Mouse (Mus musculus) erythroblast, embryonic 14.5 days (primary cell): ENCODE measurements around the gene Rnft2. TPM values are rescaled to one million over a fixed set of nuclear protein-coding genes. Genes with fewer than 3 reads are reported as not detected.
A peak's percentile ranks its signal among the peaks of the same experiment; 100 is the strongest.

Source experiments
- H3K27me3 ChIP-seq: 2 replicates; pipeline ENCODE4 v1.6.1; 2012; ENCODE audit warnings: inconsistent platforms; ENCODE audit not compliant: control insufficient read depth
- H3K36me3 ChIP-seq: 2 replicates; pipeline ENCODE4 v1.6.1; 2012; ENCODE audit warnings: mild to moderate bottlenecking, inconsistent platforms; ENCODE audit not compliant: control insufficient read depth
- H3K4me1 ChIP-seq: 2 replicates; pipeline ENCODE4 v1.6.1; 2012; ENCODE audit warnings: inconsistent platforms; ENCODE audit not compliant: control insufficient read depth
- H3K4me3 ChIP-seq: replicated peaks from 2 replicates; pipeline ENCODE3; 2012; ENCODE audit warnings: moderate library complexity, mild to moderate bottlenecking, inconsistent platforms
- H3K9me3 ChIP-seq: 2 replicates; pipeline ENCODE4 v1.6.1; 2012; ENCODE audit warnings: low read length, inconsistent platforms, mixed read lengths; ENCODE audit not compliant: control insufficient read depth
- GATA1 ChIP-seq: IDR thresholded peaks from 2 replicates; pipeline ENCODE4 v1.6.1; 2012; ENCODE audit warnings: low read length, inconsistent platforms, mixed read lengths
- TAL1 ChIP-seq: IDR thresholded peaks from 3 replicates; pipeline ENCODE4 v1.6.1; 2012; ENCODE audit warnings: low read length, inconsistent platforms, mixed read lengths
- polyA plus RNA-seq: library from polyadenylated mRNA; stranded (reverse); fragments of >175 nt; gene quantifications from 2 replicates; pipeline ENCODE4 v1.2.3, GENCODE M21; 2012

Gene Rnft2
- polyA plus RNA-seq, 1 experiment = not detected

DNA sequence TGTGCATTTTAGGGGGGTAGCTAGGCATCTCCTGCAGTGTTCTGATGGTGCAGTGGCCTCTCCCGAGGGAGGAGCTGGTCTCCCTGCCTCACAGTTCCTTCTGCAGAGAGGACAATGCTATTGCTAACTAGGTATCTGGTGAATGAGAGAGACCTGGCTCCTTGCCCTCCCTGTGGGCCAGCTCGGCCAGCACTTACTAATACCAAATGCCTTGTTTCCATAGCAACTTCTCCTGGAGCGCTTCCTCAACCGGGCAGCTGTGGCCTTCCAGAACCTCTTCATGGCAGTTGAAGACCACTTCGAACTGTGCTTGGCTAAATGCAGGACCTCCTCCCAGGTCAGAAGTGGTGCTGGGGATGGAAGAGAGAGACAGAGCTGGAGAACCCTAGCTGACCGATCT lies 14.2 kb upstream of the Rnft2 start:
- H3K4me3 ChIP-seq = no peak overlapping the region
- TF ChIP-seq GATA1 = no peak
- TF ChIP-seq TAL1 = no peak
- H3K4me1 ChIP-seq = no peaks in the 10 kb centered on the region
- H3K36me3 ChIP-seq = peaks cover 18% of the 10 kb centered on the region
- H3K27me3 ChIP-seq = no peaks in the 10 kb centered on the region
- H3K9me3 ChIP-seq = no peaks in the 10 kb centered on the region

DNA sequence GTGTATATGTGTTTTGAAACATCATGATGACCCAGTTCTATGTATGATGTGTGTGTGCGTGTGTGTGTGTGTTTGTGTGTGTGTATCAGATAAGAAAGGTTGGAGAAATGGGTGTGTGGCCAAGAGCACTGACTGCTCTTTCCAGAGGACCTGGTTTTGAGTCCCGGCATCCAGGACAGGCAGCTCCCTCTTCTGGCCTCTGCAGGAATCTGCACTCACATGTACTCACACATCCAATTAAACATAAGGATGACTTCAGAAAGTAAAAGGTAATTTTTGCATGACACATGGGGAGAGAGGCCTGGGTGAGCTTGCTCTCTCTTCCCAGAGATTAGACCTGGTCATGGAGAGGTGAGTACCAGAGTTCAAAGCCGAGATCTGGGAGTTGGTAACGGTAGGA lies 12.1 kb upstream of the Rnft2 start:
- Histone ChIP-seq H3K9me3 (no peaks in the 10 kb centered on the region), H3K4me3 (no peak overlapping the region), H3K36me3 (peaks cover 14% of the 10 kb centered on the region), H3K27me3 (no peaks in the 10 kb centered on the region), H3K4me1 (no peaks in the 10 kb centered on the region)
- TF ChIP-seq GATA1 = no peak
- no peak for TF ChIP-seq TAL1

DNA sequence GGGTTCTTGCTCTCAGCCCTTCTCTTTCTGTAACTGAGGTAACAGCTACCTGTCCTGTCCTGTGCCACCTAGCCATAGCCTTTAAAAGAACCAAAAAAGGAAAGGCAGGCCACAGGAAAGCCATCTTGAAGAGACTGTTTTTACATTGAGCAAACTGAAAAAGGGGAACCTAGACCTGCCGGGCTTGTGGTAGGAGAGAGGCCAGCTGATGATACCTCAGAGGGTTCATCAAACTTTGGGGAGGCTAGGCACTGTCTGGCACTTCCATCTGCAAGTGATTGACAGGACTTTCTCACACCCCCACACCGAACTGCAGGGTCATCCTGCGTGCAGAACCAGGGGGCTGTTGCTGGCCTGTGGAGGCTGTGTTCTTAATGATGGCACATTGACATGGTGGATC lies 8.6 kb upstream of the Rnft2 start:
- Histone ChIP-seq H3K4me3 (no peak overlapping the region), H3K27me3 (no peaks in the 10 kb centered on the region), H3K36me3 (peaks cover 5% of the 10 kb centered on the region; the same call in 1 of the 2 replicates), H3K9me3 (no peaks in the 10 kb centered on the region), H3K4me1 (no peaks in the 10 kb centered on the region)
- TF ChIP-seq GATA1 (no peak), TAL1 (no peak)

DNA sequence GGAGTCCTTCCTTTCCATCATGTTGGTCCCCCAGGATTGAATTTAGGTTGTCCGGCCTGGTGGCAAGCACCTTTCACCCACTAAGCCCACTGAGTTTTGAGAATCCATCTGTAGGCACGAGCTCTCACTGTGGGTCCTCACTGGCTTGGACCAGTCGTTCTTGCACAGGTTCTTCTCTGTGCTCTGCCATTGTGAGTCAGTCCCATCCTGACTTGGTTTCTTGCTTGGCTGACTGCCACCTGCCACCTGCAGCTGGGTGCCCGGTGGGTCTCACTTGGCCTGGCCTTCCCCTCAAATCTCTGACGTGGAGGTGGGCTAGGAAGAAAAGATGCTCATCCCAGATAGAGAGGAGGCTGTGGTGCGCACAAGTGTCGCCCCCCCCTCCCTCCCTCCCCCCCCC lies 6.1 kb upstream of the Rnft2 start:
- Histone ChIP-seq H3K9me3 (no peaks in the 10 kb centered on the region), H3K36me3 (no peaks in the 10 kb centered on the region)
- no peak for TF ChIP-seq TAL1
- no peak for TF ChIP-seq GATA1

DNA sequence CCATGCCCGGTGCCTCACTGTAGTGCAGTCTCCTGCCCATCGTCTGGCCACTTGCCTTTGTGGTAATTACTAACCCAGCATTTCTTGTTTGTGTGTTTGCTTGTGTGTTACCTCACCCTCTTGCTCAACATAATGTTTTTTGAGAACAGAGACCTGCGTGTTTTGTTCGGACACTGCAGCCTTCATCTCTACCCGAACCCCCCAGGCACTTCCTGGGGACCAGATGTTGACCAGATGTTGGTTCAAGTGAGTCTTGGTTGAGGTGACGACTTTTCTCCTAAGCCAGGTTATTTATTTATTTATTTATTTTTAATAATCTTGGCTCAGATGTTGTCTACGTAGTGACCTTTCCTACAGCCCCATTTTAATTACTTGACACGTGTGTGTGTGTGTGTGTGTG lies 2.5 kb upstream of the Rnft2 start:
- Histone ChIP-seq H3K27me3 (no peaks in the 10 kb centered on the region), H3K4me1 (peaks cover 21% of the 10 kb centered on the region), H3K36me3 (no peaks in the 10 kb centered on the region), H3K4me3 (no peak overlapping the region), H3K9me3 (no peaks in the 10 kb centered on the region)
- no peak for TF ChIP-seq GATA1
- TF ChIP-seq TAL1 = no peak

More for the DNA sequence above, 6.1 kb upstream of the Rnft2 start:
- peaks cover 2% of the 10 kb centered on the region for H3K4me1 ChIP-seq
- no peaks in the 10 kb centered on the region for H3K27me3 ChIP-seq
- no peak overlapping the region for H3K4me3 ChIP-seq

DNA sequence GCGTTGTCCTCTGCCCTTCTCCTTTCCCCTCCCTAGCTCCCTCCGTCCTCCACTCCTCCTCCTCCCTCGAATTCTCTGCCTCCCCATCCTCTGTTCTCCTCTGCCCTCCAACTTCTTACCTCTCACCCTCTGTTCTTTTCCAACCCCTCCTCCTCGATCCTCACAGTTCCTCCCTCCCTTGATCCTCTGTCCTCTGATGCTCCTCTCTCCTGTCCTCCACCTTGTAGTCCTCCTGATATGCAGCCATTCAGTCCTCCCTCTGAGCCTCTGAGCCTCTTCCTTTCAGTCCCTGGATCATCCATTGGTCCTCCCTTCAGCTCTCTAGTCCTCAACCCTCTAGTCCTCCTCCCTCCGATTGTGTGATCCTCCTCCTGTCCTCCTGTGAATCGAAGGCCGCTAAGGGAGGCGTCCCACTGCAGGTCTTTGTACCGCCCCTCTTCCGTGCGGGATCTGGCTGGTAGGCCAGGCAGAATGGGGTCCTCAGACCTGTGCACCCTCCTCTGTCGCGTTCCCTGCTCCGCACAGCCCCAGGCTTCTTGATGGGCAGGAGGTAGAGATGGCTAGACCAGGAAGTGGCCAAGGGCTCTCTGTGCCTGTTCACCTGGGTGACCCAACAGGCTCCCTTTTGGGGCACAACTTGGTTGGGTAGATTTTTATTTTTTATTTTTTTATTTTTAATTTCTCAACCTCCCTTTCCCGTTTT lies 841 bp upstream of the Rnft2 start:
- TF ChIP-seq GATA1 = no peak
- no peak for TF ChIP-seq TAL1
- Histone ChIP-seq H3K27me3 (no peaks in the 10 kb centered on the region), H3K4me1 (peaks cover 21% of the 10 kb centered on the region), H3K36me3 (no peaks in the 10 kb centered on the region), H3K9me3 (no peaks in the 10 kb centered on the region), H3K4me3 (peak overlapping the region; percentile 74)

DNA sequence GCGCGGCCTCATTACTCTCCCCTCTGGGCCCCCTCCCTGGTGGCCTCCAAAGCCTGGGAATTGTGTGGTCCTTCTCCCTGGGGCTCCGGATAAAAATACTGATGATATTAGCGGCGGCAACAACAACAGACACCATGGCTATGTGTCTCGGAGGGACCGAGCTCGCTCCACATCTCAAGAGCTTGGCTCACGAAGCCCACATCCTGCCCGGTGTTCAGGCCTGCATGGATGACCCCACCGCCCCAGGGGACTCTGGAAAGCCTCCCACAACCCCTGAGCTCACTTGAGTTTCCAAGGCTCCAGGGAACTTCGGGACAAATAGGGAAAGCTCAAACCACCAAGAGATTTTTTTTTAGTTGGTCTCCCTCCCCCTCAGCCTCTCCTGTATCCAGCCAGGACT lies 5.2 kb downstream of the Rnft2 start:
- H3K4me1 ChIP-seq = peaks cover 5% of the 10 kb centered on the region

DNA sequence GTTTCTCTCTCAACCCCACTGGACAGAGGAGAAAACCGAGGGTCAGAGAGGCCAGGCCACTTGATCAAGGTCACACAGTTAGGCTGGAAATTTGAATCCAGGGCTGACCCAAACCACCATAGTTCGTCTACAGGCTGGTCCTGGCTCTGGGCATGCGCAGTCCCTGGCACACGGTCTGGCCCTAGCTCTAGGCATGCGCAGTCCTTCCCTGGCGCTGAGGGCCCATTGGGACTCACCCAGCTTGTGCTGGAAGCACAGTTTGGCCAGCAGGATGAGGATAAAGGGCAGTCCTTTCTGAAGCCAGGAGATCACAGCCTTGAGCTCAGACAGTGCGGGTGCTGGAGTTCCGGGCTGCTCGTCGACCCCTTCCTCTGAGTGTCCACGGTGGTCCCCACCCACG lies 8.0 kb downstream of the Rnft2 start:
- TF ChIP-seq TAL1 = no peak
- TF ChIP-seq GATA1 = no peak

More for the DNA sequence above, 5.2 kb downstream of the Rnft2 start:
- Histone ChIP-seq H3K27me3 (no peaks in the 10 kb centered on the region), H3K9me3 (no peaks in the 10 kb centered on the region), H3K36me3 (no peaks in the 10 kb centered on the region), H3K4me3 (no peak overlapping the region)
- TF ChIP-seq GATA1 = no peak

DNA sequence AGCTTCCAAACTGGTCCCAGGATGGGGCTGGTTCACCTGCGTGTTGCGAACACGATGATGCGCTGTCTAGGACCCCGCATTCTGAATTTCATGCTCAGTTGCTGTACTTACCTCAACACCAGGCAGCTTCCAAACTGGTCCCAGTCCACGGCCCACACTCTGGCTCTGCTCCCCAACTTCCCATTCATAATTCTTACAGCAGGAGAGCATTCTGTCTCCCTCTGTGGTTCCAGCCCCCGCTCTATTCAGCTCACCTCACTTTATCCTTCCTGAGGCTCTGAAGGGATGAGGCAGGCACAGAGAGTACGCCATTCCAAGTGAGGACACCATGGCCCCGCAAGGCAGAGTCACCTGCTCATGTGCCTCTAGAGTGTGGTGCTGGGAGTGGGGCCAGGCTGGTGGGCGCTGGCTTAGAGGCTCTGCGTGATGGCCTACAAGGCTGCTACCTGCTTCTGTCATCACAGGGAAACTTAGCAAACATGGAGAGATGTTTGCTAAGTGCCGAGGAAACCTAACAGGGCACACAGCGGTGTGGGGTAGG lies 14.8 kb downstream of the Rnft2 start:
- H3K4me1 ChIP-seq = no peaks in the 10 kb centered on the region
- H3K9me3 ChIP-seq = no peaks in the 10 kb centered on the region
- H3K4me3 ChIP-seq = no peak overlapping the region
- no peaks in the 10 kb centered on the region for H3K36me3 ChIP-seq
- TF ChIP-seq TAL1 (no peak), GATA1 (no peak)
- H3K27me3 ChIP-seq = no peaks in the 10 kb centered on the region

More for the DNA sequence above, 8.0 kb downstream of the Rnft2 start:
- Histone ChIP-seq H3K9me3 (no peaks in the 10 kb centered on the region), H3K4me3 (no peak overlapping the region), H3K36me3 (no peaks in the 10 kb centered on the region), H3K27me3 (no peaks in the 10 kb centered on the region), H3K4me1 (no peaks in the 10 kb centered on the region)
